Mouse (Mus musculus) kidney, adult 10 weeks (tissue): ENCODE results near the gene Commd7. TPM values are rescaled to one million over a fixed set of nuclear protein-coding genes. Genes with fewer than 3 reads are reported as not detected.

ENCODE experiments used
- polyA plus RNA-seq: library from polyadenylated mRNA; stranded (reverse); fragments of 350-450 nt; fragmentation: Illumina TruSeq; extraction: RNeasy Lipid Tissue Mini Kit (QIAGEN cat#74804); gene quantifications from one replicate; pipeline ENCODE4 v1.2.3, GENCODE M21; 2014; ENCODE audit warnings: low read depth, low replicate concordance

The Commd7 gene
- polyA plus RNA-seq = 7.7 TPM

GRCm38 (mm10) chr2:153631976-153632870 is at the start of gene Commd7:
Gene Commd7, minus strand, starts transcription at chr2:153632781.

GRCm38 (mm10) chr2:153649298-153650013 is 16.9 kb upstream of the Commd7 start, which contains the start of gene Dnmt3b:
Gene Dnmt3b, plus strand, starts transcription at chr2:153649450.

Other genes starting within 250 kb of the Commd7 start
- not detected for gene 4930404H24Rik, start 140.0 kb downstream of the Commd7 start, polyA plus RNA-seq
- gene Nol4l, start 102.8 kb downstream of the Commd7 start, polyA plus RNA-seq = 4.6 TPM
- gene Dnmt3b, start 16.7 kb upstream of the Commd7 start, polyA plus RNA-seq = 0.61 TPM
- gene Dnmt3c, start 63.9 kb upstream of the Commd7 start, polyA plus RNA-seq = not detected
- gene Mapre1, start 108.5 kb upstream of the Commd7 start, polyA plus RNA-seq = 220 TPM
- gene Efcab8, start 147.2 kb upstream of the Commd7 start, polyA plus RNA-seq = not detected
- not detected for gene Sun5, start 238.3 kb upstream of the Commd7 start, polyA plus RNA-seq
- not detected for gene Bpifb2, start 242.3 kb upstream of the Commd7 start, polyA plus RNA-seq